Mouse (Mus musculus) right cerebral cortex, adult 18-20 months (tissue): ENCODE measurements around the gene Acbd4.

Experiments
- DNase-seq: peaks from one replicate; pipeline ENCODE4 v3.0.0; 2022; ENCODE audit warnings: mixed read lengths

The Acbd4 gene

DNA sequence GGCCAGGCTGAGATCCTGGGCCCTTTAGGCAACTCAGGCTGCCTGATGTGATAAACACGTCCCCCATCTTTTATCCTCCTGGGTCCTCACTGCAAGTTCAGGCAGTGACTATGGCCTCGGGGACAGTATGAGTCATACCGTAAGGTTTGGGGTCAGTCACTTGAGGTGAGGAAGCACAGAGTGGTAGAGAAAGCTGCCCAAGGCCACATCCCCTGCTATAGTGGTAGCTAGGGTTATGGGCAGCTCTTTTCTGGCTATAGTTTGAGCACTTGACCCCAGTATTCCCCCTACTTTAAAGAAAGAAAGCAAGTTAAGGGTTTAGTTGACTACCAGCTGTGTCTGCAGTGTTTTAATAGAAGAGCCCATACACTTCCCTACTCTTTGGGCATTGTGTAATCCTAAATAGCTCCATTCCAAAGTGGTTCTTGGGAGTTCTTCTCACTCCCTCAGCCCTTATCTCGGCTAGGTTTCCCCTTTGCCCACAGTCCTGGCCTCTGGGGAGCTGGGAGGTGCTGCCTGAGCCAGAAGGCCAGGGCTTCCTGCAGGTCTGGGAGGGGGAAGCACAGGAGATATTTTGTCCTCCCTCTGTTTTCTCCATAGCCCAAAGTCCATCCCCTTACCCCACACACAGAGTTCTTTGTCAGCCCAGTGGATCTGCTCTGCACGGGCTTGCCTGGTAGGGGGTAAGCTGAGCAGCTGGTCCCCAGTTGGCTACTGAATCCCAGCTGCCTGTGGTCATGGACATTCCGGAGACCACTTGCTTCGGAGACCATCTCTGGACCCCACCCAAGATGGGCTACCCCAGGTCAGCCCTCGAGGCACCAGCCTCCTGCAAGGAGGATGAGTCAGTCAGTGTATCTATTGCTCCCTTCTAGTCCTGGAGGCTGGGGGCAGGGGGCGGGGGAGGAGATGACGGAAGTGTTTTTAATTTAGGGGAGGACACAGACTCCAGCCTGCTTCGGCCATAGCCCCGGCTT is 43.1 kb downstream of the Acbd4 start:
- DNase-seq, result no peak

DNA sequence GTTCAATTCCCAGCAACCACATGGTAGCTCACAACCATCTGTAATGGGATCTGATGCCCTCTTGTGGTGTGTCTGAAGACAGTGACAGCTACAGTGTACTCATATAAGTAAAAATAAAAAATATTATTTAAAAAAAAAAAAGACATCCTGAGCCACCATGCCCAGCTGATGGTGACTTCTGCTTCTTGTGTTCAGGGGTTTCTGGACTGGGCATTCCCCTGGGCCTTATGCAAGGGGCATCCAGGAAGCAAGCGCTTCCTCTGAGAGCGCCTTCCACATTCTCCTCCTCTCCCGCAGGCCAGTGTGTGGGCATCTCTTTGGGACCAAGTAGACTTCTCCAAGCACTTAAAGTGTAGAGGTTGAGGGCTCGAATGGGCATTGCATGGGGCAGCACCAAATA is 44.9 kb downstream of the Acbd4 start:
- DNase-seq, result no peak

DNA sequence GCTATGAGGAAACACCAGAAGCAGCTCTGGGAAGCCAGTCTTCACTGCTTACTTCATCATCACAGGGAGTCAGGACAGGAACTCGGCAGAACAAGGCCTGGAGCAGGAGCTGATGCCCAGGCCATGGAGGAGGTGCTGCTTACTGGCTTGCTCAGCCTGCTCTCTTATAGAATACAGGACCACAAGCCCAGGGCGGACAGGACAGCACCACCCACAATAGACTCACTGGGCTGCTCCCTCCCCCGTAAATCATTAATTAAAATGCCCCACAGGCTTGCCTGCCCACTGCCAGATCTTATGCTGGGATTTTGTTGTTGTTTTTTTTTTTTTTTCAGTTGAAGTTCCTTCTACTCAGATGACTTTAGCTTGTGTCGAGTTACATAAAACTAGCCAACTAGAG is 46.3 kb downstream of the Acbd4 start:
- DNase-seq, result no peak

DNA sequence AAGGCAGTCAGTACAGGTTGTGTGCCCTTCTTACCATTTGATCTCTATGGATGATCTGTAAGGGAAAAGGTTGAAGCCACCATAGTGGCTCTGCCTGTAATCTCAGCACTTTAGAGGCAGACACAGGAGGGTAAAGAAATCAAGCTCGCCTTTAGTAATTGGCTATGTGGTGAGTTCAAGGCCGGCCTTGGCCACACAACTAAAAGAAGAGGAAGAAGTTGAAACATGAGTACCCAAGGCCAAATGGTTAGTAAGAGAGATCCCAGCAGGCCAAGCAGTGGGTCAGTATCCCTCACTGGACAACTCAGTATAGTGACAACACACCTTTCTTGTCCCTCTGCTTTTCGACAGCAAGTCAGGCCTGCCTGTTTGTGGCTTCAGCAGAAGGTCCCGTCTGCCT is 48.3 kb downstream of the Acbd4 start:
- DNase-seq, result no peak

DNA sequence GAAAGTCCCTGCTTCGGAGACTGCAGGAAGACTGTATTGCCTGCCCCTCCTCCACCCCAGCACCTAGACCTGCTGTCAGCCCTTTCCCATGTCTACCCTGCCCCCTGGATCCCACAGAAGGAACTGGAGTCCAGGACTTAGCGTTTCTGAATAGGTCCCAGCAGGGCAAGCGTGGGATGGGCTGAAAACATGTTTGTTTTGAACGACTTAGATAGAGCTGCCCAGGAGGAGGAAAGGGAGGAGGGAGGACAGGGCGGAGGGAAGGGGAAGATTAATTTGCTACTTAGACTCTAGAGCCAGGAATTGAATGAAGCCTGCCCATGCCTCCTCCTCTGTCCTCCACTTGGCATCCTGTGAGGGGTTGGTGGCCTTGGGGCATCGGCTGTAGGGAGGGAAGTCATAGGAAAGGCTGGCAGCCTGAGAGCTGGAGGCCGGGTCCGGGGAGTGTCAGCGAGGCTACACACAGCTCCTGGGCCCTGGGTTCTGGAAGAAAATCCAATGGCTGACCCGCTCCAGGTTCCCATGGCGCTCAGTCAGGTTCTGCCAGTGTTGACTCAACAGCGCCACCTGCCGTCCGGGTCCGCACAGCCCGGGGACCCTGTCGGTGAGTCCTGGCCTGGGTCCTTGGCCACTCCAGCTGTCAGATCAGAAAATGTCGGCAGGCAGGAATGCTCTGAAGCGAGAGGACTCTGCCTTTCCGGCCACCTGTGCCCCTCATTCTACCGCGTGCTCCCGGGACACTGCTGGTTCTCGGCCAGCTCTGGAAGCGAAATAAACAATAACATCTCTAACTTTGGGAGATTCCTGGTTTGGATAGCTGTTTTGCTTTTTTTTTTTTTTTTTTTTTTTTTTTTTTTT is 57.4 kb downstream of the Acbd4 start:
- peak; percentile 89 for DNase-seq

DNA sequence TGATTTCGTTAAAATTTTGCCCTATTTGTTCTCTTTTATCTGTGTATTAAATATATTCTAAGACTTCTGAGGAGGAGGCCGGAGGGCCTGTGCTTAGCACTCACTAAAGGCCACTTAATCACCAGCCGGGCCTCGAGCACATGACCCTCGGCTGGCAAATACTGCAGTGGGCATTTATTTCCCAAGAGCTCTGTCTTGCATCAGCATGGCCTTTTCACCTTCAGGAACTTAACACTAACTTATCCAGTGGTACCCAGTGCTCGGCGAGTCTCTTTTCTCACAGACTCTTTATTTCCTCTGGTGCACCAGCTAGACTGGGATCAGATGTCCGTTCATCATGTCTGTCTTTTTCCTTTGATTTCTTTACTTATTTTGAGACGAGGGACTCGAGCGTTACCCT is 59.3 kb downstream of the Acbd4 start:
- no peak for DNase-seq

DNA sequence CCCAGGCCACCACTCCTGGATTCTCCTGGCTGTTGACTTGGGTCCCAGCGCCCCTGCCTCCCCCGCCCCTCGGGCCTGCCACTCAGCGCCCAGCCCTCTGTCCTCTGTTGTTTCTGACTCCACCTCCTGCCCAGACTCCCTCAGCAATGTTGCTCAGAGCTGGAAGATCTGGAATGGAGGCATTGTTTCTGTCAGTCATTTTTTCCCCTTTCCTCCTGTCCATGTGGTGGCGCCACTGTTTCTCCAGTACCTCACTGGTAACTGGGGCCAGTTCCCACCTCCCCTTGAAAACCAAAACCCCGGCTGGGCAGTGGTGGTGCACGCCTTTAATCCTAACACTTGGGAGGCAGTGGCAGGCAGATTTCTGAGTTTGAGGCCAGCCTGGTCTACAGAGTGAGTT is 60.0 kb downstream of the Acbd4 start:
- DNase-seq, result no peak
